Mouse (Mus musculus): ENCODE data around the gene Rnf216. TPM values are rescaled to one million over a fixed set of nuclear protein-coding genes. Genes with fewer than 3 reads are reported as not detected.

The Rnf216 gene
- total and polyA plus RNA-seq, 2 experiments from 2014 or later = 29.3 to 41.0 TPM

DNA sequence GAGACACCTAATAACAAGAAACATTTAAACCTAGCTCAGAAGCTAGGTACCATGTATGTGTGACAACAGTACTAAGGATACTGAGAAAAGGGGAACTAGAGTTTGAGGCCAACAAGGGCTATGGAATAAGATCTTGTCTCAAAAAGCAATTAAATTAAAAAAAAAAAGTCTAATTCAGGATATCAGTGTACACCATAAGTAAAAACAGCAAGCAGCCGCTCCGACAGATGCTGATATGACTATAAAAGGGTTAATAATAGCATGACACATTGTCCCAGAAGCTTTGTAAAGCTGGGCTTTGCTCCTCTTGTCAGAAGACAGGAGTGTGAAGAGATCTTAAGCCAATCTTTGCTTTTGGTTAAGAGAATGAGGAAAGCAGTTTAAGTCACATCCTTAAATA, 36.8 kb downstream of the Rnf216 start:
- WGBS = 96% methylated on average over 2 of the region's 2 CpGs
- Histone ChIP-seq H3K27ac (ENCODE audit: low read depth, low read length) (no peak overlapping the region), H3K9ac (no peak overlapping the region), H3K27me3 (ENCODE audit: insufficient read depth, low read length) (no peaks in the 10 kb centered on the region), H3K9me3 (ENCODE audit: low read length) (no peaks in the 10 kb centered on the region), H3K36me3 (ENCODE audit: insufficient read depth) (peaks cover 54% of the 10 kb centered on the region), H3K4me1 (ENCODE audit: insufficient read depth) (no peaks in the 10 kb centered on the region), H3K4me2 (ENCODE audit: low read depth) (no peak overlapping the region), H3K4me3 (ENCODE audit: low read depth, low read length) (no peak overlapping the region)
- ATAC-seq = no peak
- no peak for TF ChIP-seq CTCF (IDR thresholded peaks at IDR 0.05; ENCODE audit: low read depth)
- DNase-seq = no peak

DNA sequence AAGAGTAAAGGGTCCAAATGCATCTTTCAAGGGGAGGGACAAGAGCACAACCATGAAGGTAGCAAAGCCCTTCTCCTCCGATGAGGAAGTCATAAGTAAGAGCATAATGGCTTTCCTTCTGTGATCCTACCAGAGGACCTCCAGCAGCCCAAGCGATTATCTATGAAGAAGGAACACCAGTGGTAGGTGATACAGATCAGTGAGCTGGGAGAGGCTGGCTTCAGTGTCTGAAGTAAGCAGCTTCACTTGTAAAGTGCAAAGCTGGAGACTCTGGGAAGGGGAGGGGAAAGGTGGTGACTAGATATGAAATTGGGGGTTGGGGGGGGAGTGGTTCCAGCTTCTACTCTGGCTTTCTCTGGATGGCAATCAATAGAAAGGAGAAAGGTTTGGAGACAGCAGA, 43.7 kb downstream of the Rnf216 start:
- no peaks in the 10 kb centered on the region for H3K9me3 ChIP-seq (ENCODE audit: low read length)
- TF ChIP-seq CTCF (IDR thresholded peaks at IDR 0.05; ENCODE audit: low read depth) = no peak
- H3K27me3 ChIP-seq (ENCODE audit: insufficient read depth, low read length) = no peaks in the 10 kb centered on the region
- H3K27ac ChIP-seq (ENCODE audit: low read depth, low read length) = no peak overlapping the region
- no peaks in the 10 kb centered on the region for H3K4me1 ChIP-seq (ENCODE audit: insufficient read depth)
- H3K36me3 ChIP-seq (ENCODE audit: insufficient read depth) = peaks cover 31% of the 10 kb centered on the region
- no peak for DNase-seq
- H3K4me3 ChIP-seq (ENCODE audit: low read depth, low read length) = no peak overlapping the region
- WGBS = 93% methylated on average over 2 of the region's 2 CpGs
- no peak overlapping the region for H3K9ac ChIP-seq
- no peak overlapping the region for H3K4me2 ChIP-seq (ENCODE audit: low read depth)
- no peak for ATAC-seq

DNA sequence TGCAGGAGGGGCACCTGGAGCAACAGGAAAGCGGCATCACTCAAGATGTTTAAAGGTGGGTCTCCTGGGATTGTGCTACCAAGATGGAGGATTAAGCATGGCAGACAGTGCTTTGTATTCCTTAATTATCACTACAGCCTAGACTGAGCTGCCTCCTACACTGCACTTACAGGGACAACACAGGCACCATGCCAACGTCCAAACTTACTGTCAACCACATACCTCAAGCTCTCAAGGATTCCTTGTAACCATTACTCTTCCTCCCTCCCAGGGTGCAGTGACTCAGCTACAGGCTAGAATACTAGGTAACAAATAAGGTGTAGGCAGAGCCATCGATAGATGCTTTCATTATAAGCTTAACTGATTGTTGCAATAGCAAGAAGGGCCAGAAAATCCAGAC, 44.4 kb downstream of the Rnf216 start:
- no peak for TF ChIP-seq CTCF (IDR thresholded peaks at IDR 0.05; ENCODE audit: low read depth)
- Histone ChIP-seq H3K9ac (no peak overlapping the region), H3K36me3 (ENCODE audit: insufficient read depth) (peaks cover 26% of the 10 kb centered on the region), H3K9me3 (ENCODE audit: low read length) (no peaks in the 10 kb centered on the region), H3K27me3 (ENCODE audit: insufficient read depth, low read length) (no peaks in the 10 kb centered on the region), H3K4me2 (ENCODE audit: low read depth) (no peak overlapping the region), H3K27ac (ENCODE audit: low read depth, low read length) (no peak overlapping the region), H3K4me3 (ENCODE audit: low read depth, low read length) (no peak overlapping the region), H3K4me1 (ENCODE audit: insufficient read depth) (no peaks in the 10 kb centered on the region)
- ATAC-seq (no peak), DNase-seq (no peak)
- WGBS = 90% methylated on average over 3 of the region's 3 CpGs

DNA sequence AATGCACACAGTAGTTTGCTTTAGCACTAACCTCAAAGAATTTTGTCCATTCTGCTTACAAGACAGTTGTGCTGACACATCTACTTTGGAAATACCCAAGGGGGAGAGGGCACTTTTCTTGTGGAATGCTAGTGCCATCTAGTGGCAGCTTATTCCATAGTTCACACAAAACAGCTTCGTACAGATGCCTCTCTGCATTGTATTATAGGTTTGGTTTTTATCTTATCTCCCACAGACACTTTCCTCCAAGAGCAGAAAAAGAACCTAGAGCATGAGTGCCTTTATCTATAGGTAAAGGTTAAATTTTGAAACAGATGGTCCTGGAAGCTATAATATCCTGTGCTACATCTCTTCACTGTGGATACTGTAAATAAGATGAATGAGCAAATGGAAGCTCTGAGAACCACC, 46.2 kb downstream of the Rnf216 start:
- WGBS = 4% methylated on average over 1 of the region's 1 CpGs
- no peak overlapping the region for H3K4me2 ChIP-seq (ENCODE audit: low read depth)
- H3K9me3 ChIP-seq (ENCODE audit: low read length) = no peaks in the 10 kb centered on the region
- peaks cover 19% of the 10 kb centered on the region for H3K36me3 ChIP-seq (ENCODE audit: insufficient read depth)
- no peaks in the 10 kb centered on the region for H3K27me3 ChIP-seq (ENCODE audit: insufficient read depth, low read length)
- peak; percentile 93 for TF ChIP-seq CTCF (IDR thresholded peaks at IDR 0.05; ENCODE audit: low read depth)
- peak; percentile 92 for DNase-seq
- H3K4me1 ChIP-seq (ENCODE audit: insufficient read depth) = no peaks in the 10 kb centered on the region
- H3K4me3 ChIP-seq (ENCODE audit: low read depth, low read length) = no peak overlapping the region
- no peak overlapping the region for H3K27ac ChIP-seq (ENCODE audit: low read depth, low read length)
- no peak overlapping the region for H3K9ac ChIP-seq
- ATAC-seq = peak; percentile 88

DNA sequence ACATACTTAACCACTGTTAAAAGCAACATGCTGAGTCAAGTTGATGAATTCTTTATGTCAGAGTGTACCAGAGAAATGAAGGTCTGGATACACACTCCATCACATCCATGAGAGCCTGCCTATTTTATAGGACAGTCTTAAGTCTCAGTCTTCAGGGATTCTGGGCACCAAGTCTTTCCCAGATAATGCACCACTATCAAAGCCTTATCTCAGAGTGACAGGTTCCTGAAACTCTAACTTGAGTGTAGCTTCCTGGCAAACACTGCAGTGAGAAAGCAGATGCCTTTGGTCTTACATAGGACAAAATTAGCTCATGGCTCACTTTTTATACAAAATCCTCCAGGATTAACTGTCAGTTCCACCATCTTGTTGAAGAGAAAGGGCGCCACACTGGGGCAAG, 46.7 kb downstream of the Rnf216 start:
- ATAC-seq (peak; percentile 4; the same call in 1 of the 2 replicates), DNase-seq (no peak)
- no peak overlapping the region for H3K4me2 ChIP-seq (ENCODE audit: low read depth)
- no peak overlapping the region for H3K9ac ChIP-seq
- no peak overlapping the region for H3K27ac ChIP-seq (ENCODE audit: low read depth, low read length)
- WGBS = 85% methylated on average over 1 of the region's 1 CpGs
- no peaks in the 10 kb centered on the region for H3K9me3 ChIP-seq (ENCODE audit: low read length)
- H3K4me3 ChIP-seq (ENCODE audit: low read depth, low read length) = no peak overlapping the region
- H3K27me3 ChIP-seq (ENCODE audit: insufficient read depth, low read length) = no peaks in the 10 kb centered on the region
- H3K36me3 ChIP-seq (ENCODE audit: insufficient read depth) = peaks cover 19% of the 10 kb centered on the region
- no peak for TF ChIP-seq CTCF (IDR thresholded peaks at IDR 0.05; ENCODE audit: low read depth)
- H3K4me1 ChIP-seq (ENCODE audit: insufficient read depth) = no peaks in the 10 kb centered on the region

- Histone ChIP-seq H3K4me2 (ENCODE audit: low read depth) (no peak overlapping the region), H3K27ac (ENCODE audit: low read depth, low read length) (no peak overlapping the region), H3K27me3 (ENCODE audit: insufficient read depth, low read length) (no peaks in the 10 kb centered on the region), H3K9ac (no peak overlapping the region), H3K9me3 (ENCODE audit: low read length) (no peaks in the 10 kb centered on the region), H3K4me3 (ENCODE audit: low read depth, low read length) (no peak overlapping the region), H3K36me3 (ENCODE audit: insufficient read depth) (peaks cover 19% of the 10 kb centered on the region), H3K4me1 (ENCODE audit: insufficient read depth) (no peaks in the 10 kb centered on the region)
- DNase-seq = peak; percentile 63
- WGBS = 52% methylated on average over 2 of the region's 2 CpGs
- 0 out of 2 replicates have a peak, but pooled peaks have one; percentile 28 for ATAC-seq
- no peak for TF ChIP-seq CTCF (IDR thresholded peaks at IDR 0.05; ENCODE audit: low read depth)
Measured at GRCm38 (mm10) chr5:143065230-143065629, 47.6 kb downstream of the Rnf216 start.

- no peak for TF ChIP-seq CTCF (IDR thresholded peaks at IDR 0.05; ENCODE audit: low read depth)
- H3K27me3 ChIP-seq (ENCODE audit: insufficient read depth, low read length) = no peaks in the 10 kb centered on the region
- no peak overlapping the region for H3K27ac ChIP-seq (ENCODE audit: low read depth, low read length)
- 86% methylated on average over 3 of the region's 3 CpGs for WGBS
- H3K36me3 ChIP-seq (ENCODE audit: insufficient read depth) = peaks cover 12% of the 10 kb centered on the region
- no peak overlapping the region for H3K4me3 ChIP-seq (ENCODE audit: low read depth, low read length)
- no peak for ATAC-seq
- H3K4me2 ChIP-seq (ENCODE audit: low read depth) = no peak overlapping the region
- H3K9ac ChIP-seq = no peak overlapping the region
- H3K9me3 ChIP-seq (ENCODE audit: low read length) = no peaks in the 10 kb centered on the region
- no peaks in the 10 kb centered on the region for H3K4me1 ChIP-seq (ENCODE audit: insufficient read depth)
- no peak for DNase-seq
Measured at GRCm38 (mm10) chr5:143062251-143062650, 50.5 kb downstream of the Rnf216 start.
